Mouse (Mus musculus): ENCODE results near the gene Rhoh. TPM values are rescaled to one million over a fixed set of nuclear protein-coding genes. Genes with fewer than 3 reads are reported as not detected.

Rhoh gene
- polyA plus RNA-seq, 1 experiment, result 1.8 TPM

DNA sequence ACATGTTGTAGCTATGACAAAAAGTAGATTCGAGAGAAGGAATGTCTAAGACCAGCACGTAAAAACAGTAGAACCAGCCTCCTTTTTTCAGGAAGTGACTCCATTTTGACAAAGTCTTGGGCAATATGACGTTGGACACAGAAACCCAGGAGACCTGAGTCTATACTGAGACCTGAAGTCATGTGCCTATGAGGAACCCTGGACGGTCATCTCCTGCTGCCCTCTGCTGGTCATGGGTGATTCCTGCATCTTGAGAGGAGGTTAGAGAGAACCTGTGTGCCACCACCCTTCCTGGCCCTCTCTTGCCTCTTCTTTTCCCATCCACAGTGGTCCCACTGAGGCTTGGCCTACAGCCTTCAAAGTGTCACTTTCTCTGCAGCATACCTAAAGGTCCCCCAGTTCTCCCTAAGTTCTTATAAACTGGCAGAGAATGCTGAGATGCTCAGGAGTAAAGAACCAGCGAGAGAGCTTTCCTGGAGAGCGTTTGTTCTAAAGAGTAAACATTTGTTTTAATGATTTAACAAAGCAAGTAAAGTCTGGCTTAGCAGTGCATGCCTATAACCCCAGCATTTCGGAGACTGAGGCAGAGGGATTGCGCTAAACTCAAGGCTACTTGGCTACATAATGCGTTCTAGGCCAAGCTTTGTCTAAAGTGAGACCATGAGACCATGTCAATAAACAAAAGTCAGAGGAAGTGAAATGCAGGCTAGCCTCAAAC lies 77.1 kb downstream of the Rhoh start:
- no peak overlapping the region for H3K4me3 ChIP-seq (ENCODE audit: insufficient read depth, low read depth, low read length)
- H3K36me3 ChIP-seq (ENCODE audit: control insufficient read depth, insufficient read depth, low read length), result no peaks in the 10 kb centered on the region
- 60% methylated on average over 9 of the region's 9 CpGs for WGBS
- H3K27ac ChIP-seq (ENCODE audit: insufficient read depth, low read depth, low read length), result no peak overlapping the region
- no peaks in the 10 kb centered on the region for H3K4me1 ChIP-seq (ENCODE audit: control insufficient read depth, insufficient read depth, low read length)
- peak; percentile 82 for DNase-seq
- no peaks in the 10 kb centered on the region for H3K27me3 ChIP-seq (replicated peaks; ENCODE audit: control insufficient read depth, insufficient read depth, low read length)
- TF ChIP-seq POLR2A (IDR thresholded peaks at IDR 0.05; ENCODE audit: low read depth, low read length), result no peak
- TF ChIP-seq CTCF (conservative IDR thresholded peaks at IDR 0.05; ENCODE audit: insufficient read depth, insufficient read length, low read depth, low read length), result peak; percentile 93

DNA sequence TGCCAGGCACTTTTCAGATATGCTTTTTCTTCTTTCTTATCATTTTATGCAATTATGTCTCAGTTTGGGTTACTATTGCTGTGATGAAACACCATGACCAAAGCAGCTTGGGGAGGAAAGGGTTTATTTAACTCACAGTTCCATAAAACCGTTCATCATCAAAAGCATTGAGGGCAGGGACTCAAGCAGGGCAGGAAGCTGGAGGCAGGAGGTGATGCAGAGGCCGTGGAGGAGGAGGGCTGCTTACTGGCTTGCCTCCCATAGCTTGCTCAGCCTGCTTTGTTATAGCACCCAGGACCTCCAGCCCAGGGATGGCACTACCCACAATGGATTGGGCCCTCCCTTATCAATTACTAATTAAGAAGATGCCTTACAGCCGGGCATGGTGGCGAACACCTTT lies 80.1 kb downstream of the Rhoh start:
- no peak for TF ChIP-seq CTCF (conservative IDR thresholded peaks at IDR 0.05; ENCODE audit: insufficient read depth, insufficient read length, low read depth, low read length)
- TF ChIP-seq POLR2A (IDR thresholded peaks at IDR 0.05; ENCODE audit: low read depth, low read length), result no peak
- Histone ChIP-seq H3K36me3 (ENCODE audit: control insufficient read depth, insufficient read depth, low read length) (no peaks in the 10 kb centered on the region), H3K4me3 (ENCODE audit: insufficient read depth, low read depth, low read length) (no peak overlapping the region), H3K27ac (ENCODE audit: insufficient read depth, low read depth, low read length) (no peak overlapping the region), H3K4me1 (ENCODE audit: control insufficient read depth, insufficient read depth, low read length) (no peaks in the 10 kb centered on the region), H3K27me3 (replicated peaks; ENCODE audit: control insufficient read depth, insufficient read depth, low read length) (no peaks in the 10 kb centered on the region)
- 62% methylated on average over 4 of the region's 4 CpGs for WGBS
- DNase-seq, result no peak

Other genes starting within 250 kb of the Rhoh start
- 14.4 and 17.3 TPM in 2 replicates for gene Pds5a, start 162.9 kb upstream of the Rhoh start, polyA plus RNA-seq (2012; rRNA removed)
- gene N4bp2, start 97.7 kb upstream of the Rhoh start, polyA plus RNA-seq (2012; rRNA removed), result 3.8 TPM in 2 replicates
- gene Chrna9, start 73.7 kb downstream of the Rhoh start, polyA plus RNA-seq (2012; rRNA removed), result not detected in 2 replicates
- gene 9130230L23Rik, start 143.1 kb downstream of the Rhoh start, polyA plus RNA-seq (2012; rRNA removed), result 0.22 and 0.26 TPM in 2 replicates